Mouse (Mus musculus): ENCODE measurements around the gene Tmbim7. TPM values are rescaled to one million over a fixed set of nuclear protein-coding genes. Genes with fewer than 3 reads are reported as not detected.
A peak's percentile ranks its signal among the peaks of the same experiment; 100 is the strongest.
"Not testable (repeated sequence)": the region's sequence is repeated elsewhere in the genome, so short reads cannot be mapped to it uniquely, and the experiment has no call there.

Gene Tmbim7
- polyA plus RNA-seq, 1 experiment, result not detected

DNA sequence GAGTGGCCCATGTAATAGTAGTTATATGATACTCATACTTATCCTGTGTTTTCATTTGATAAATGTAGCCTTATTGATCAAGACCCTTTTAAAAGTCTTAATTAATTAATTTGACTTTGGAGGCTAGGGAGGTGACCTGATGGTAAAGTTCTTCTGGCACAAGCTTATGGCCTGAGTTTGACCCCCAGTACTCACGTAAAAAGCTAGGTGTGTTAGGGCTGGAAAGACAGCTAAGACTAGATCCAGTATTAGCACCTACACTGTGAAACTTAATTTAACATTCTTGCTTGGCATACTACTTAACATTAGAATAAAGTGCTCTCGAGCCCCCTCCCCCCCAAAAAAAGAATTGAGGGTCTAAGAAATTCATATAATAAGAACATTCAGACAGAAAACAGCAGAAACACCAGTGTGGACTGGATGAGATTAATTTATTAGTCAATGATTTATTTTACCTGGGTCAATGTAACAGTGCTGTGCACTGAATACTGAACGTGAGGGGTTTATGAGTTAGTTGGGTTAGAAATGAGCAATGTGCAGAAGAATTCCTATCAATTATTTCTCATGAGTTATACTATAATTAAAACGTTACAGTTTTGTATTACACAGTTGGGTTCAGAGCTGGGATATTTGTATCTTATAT, 2.7 kb upstream of the Tmbim7 start:
- no peak for TF ChIP-seq CTCF (IDR thresholded peaks at IDR 0.05; ENCODE audit: borderline replicate concordance, insufficient read depth, low read depth, low read length)
- no peak for TF ChIP-seq POLR2A (IDR thresholded peaks at IDR 0.05; ENCODE audit: borderline replicate concordance, insufficient read depth, low read length)
- Histone ChIP-seq H3K27ac (ENCODE audit: insufficient read depth, low read length) (no peak overlapping the region), H3K4me3 (replicated peaks; ENCODE audit: insufficient read depth, low read depth, low read length) (peak overlapping the region; percentile 56), H3K27me3 (ENCODE audit: control insufficient read depth, insufficient read depth, low read length) (no peaks in the 10 kb centered on the region), H3K4me1 (ENCODE audit: control insufficient read depth, insufficient read depth, low read length) (no peaks in the 10 kb centered on the region)
- WGBS, result 50% methylated on average over 4 of the region's 4 CpGs
- DNase-seq, result peak in 1 of 2 experiments; percentile 7

DNA sequence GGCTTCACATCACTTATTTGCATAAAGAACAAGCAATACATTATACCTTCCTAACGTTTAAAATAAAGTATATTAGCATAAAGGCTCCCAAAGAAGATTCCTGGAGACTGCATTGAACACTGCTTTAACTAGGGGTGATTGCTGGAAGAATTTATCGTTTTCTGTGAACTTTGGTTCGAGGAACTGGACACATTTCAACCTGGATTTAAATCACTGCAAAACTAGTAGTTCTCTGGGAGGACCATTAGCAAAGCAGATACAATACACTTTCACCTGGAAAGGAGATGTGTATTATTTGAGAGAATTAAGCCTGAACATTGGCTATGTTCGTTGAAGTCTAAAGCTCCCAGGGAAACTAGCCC, 2.2 kb upstream of the Tmbim7 start:
- WGBS, result 75% methylated on average over 4 of the region's 4 CpGs
- H3K4me1 ChIP-seq (ENCODE audit: control insufficient read depth, insufficient read depth, low read length), result no peaks in the 10 kb centered on the region
- H3K4me3 ChIP-seq (replicated peaks; ENCODE audit: insufficient read depth, low read depth, low read length), result no peak overlapping the region
- no peaks in the 10 kb centered on the region for H3K27me3 ChIP-seq (ENCODE audit: control insufficient read depth, insufficient read depth, low read length)
- TF ChIP-seq CTCF (IDR thresholded peaks at IDR 0.05; ENCODE audit: borderline replicate concordance, insufficient read depth, low read depth, low read length) (no peak), POLR2A (IDR thresholded peaks at IDR 0.05; ENCODE audit: borderline replicate concordance, insufficient read depth, low read length) (no peak)
- H3K27ac ChIP-seq (ENCODE audit: insufficient read depth, low read length), result no peak overlapping the region
- DNase-seq, result no peak

GRCm38 (mm10) chr5:3651621-3652020, 640 bp downstream of the Tmbim7 start:
- TF ChIP-seq POLR2A (IDR thresholded peaks at IDR 0.05; ENCODE audit: borderline replicate concordance, insufficient read depth, low read length) (no peak), CTCF (IDR thresholded peaks at IDR 0.05; ENCODE audit: borderline replicate concordance, insufficient read depth, low read depth, low read length) (no peak)
- 81% methylated on average over 5 of the region's 5 CpGs for WGBS
- H3K27me3 ChIP-seq (ENCODE audit: control insufficient read depth, insufficient read depth, low read length), result no peaks in the 10 kb centered on the region
- H3K4me1 ChIP-seq (ENCODE audit: control insufficient read depth, insufficient read depth, low read length), result no peaks in the 10 kb centered on the region
- DNase-seq, result no peak
- no peak overlapping the region for H3K27ac ChIP-seq (ENCODE audit: insufficient read depth, low read length)
- no peak overlapping the region for H3K4me3 ChIP-seq (replicated peaks; ENCODE audit: insufficient read depth, low read depth, low read length)

DNA sequence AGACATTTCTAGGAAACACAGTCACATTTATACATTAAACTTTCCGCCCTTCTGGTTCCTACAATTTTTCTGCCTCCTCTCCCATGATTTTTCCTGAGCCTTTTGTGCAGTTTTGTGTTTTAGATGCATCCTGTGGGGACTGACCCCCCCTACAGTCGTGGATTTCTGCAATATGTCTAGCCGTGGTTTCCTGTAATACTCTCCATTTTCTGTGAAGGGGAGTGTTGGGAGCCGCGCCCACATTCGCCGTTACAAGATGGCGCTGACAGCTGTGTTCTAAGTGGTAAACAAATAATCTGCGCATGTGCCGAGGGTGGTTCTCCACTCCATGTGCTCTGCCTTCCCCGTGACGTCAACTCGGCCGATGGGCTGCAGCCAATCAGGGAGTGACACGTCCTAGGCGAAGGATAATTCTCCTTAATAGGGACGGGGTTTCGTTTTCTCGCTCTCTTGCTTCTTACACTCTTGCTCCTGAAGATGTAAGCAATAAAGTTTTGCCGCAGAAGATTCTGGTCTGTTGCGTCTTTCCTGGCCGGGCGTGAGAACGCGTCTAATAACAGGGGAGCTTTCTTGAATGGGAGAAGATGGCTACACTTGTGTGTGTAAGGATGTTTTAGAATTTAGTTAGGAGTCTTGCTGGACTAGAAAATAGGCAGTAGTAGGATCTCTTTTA, 2.1 kb downstream of the Tmbim7 start:
- not testable (repeated sequence) for H3K27me3 ChIP-seq (ENCODE audit: control insufficient read depth, insufficient read depth, low read length); H3K4me3 ChIP-seq (replicated peaks; ENCODE audit: insufficient read depth, low read depth, low read length); H3K4me1 ChIP-seq (ENCODE audit: control insufficient read depth, insufficient read depth, low read length); DNase-seq; H3K27ac ChIP-seq (ENCODE audit: insufficient read depth, low read length)
- 92% methylated on average over 19 of the region's 25 CpGs for WGBS

- TF ChIP-seq POLR2A (IDR thresholded peaks at IDR 0.05; ENCODE audit: borderline replicate concordance, insufficient read depth, low read length), result no peak
- no peak for TF ChIP-seq CTCF (IDR thresholded peaks at IDR 0.05; ENCODE audit: borderline replicate concordance, insufficient read depth, low read depth, low read length)
- Histone ChIP-seq H3K27me3 (ENCODE audit: control insufficient read depth, insufficient read depth, low read length) (no peaks in the 10 kb centered on the region), H3K27ac (ENCODE audit: insufficient read depth, low read length) (no peak overlapping the region), H3K4me3 (replicated peaks; ENCODE audit: insufficient read depth, low read depth, low read length) (no peak overlapping the region), H3K4me1 (ENCODE audit: control insufficient read depth, insufficient read depth, low read length) (no peaks in the 10 kb centered on the region)
- no peak for DNase-seq
- WGBS, result 87% methylated on average over 4 of the region's 4 CpGs
These were observed 2.8 kb downstream of the Tmbim7 start for GRCm38 (mm10) chr5:3653801-3654200.

- DNase-seq, result no peak
- Histone ChIP-seq H3K4me1 (ENCODE audit: control insufficient read depth, insufficient read depth, low read length) (no peaks in the 10 kb centered on the region), H3K4me3 (replicated peaks; ENCODE audit: insufficient read depth, low read depth, low read length) (no peak within 1 kb of the TSS), H3K27me3 (ENCODE audit: control insufficient read depth, insufficient read depth, low read length) (no peaks in the 10 kb centered on the region), H3K27ac (ENCODE audit: insufficient read depth, low read length) (no peak within 1 kb of the TSS)
- WGBS, result 77% methylated on average over 5 of the region's 5 CpGs
- TF ChIP-seq CTCF (IDR thresholded peaks at IDR 0.05; ENCODE audit: borderline replicate concordance, insufficient read depth, low read depth, low read length) (no peak), POLR2A (IDR thresholded peaks at IDR 0.05; ENCODE audit: borderline replicate concordance, insufficient read depth, low read length) (no peak)
These were observed 6.1 kb downstream of the Tmbim7 start, which contains the start of gene Gatad1 for GRCm38 (mm10) chr5:3657085-3657484. TSS of gene Gatad1 (minus strand) at chr5:3657185.

GRCm38 (mm10) chr5:3665225-3665624, 14.2 kb downstream of the Tmbim7 start:
- Histone ChIP-seq H3K4me3 (replicated peaks; ENCODE audit: insufficient read depth, low read depth, low read length) (no peak overlapping the region), H3K4me1 (ENCODE audit: control insufficient read depth, insufficient read depth, low read length) (no peaks in the 10 kb centered on the region), H3K27ac (ENCODE audit: insufficient read depth, low read length) (no peak overlapping the region), H3K27me3 (ENCODE audit: control insufficient read depth, insufficient read depth, low read length) (no peaks in the 10 kb centered on the region)
- no peak for DNase-seq
- WGBS, result 94% methylated on average over 2 of the region's 2 CpGs
- no peak for TF ChIP-seq POLR2A (IDR thresholded peaks at IDR 0.05; ENCODE audit: borderline replicate concordance, insufficient read depth, low read length)
- no peak for TF ChIP-seq CTCF (IDR thresholded peaks at IDR 0.05; ENCODE audit: borderline replicate concordance, insufficient read depth, low read depth, low read length)

DNA sequence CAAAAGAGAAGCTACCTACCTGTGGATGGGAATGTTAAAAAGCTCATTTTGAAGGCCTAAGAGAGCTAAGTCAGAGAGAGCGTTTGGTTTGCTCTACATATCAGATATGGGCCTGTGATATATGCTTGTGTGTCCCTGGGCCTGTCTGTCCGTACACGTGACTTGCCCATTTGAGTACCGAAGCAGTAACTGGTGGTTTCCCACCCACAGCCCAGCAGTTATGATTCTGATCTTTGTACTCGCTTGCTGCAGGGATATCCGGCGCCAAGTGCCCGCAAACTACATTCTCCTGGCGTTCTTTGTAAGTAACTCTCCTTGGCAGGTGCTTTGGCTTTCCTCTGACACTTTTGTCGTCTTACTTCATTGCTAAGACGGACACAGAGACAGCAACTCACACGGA, 15.6 kb downstream of the Tmbim7 start:
- Histone ChIP-seq H3K4me3 (replicated peaks; ENCODE audit: insufficient read depth, low read depth, low read length) (no peak overlapping the region), H3K27ac (ENCODE audit: insufficient read depth, low read length) (no peak overlapping the region), H3K27me3 (ENCODE audit: control insufficient read depth, insufficient read depth, low read length) (no peaks in the 10 kb centered on the region), H3K4me1 (ENCODE audit: control insufficient read depth, insufficient read depth, low read length) (no peaks in the 10 kb centered on the region)
- no peak for DNase-seq
- 76% methylated on average over 12 of the region's 12 CpGs for whole genome bisulfite sequencing
- TF ChIP-seq POLR2A (IDR thresholded peaks at IDR 0.05; ENCODE audit: borderline replicate concordance, insufficient read depth, low read length) (no peak), CTCF (IDR thresholded peaks at IDR 0.05; ENCODE audit: borderline replicate concordance, insufficient read depth, low read depth, low read length) (no peak)

Data from cerebellum, adult 2 months (tissue).